Mouse (Mus musculus) hindbrain, postnatal 0 days (tissue): ENCODE results near the gene Tpm1. TPM values are rescaled to one million over a fixed set of nuclear protein-coding genes. Genes with fewer than 3 reads are reported as not detected.
A peak's percentile ranks its signal among the peaks of the same experiment; 100 is the strongest.

Experiments used
- ATAC-seq: fragments of 200-750 bp; cut with Nextera tagmentation; 2 replicates; pipeline ENCODE4 v1.8.0; 2017; ENCODE audit warnings: mild to moderate bottlenecking, moderate TSS enrichment, moderate library complexity
- DNase-seq: peaks from one replicate; pipeline ENCODE4 v3.0.0-alpha.2; 2015; ENCODE audit warnings: low spot score
- H3K27ac ChIP-seq: fragments of 300-500 bp; sonication (generic); 2 replicates; pipeline ENCODE4 v1.5.1; 2014; ENCODE audit warnings: mild to moderate bottlenecking
- H3K27me3 ChIP-seq: fragments of 300-500 bp; sonication (generic); 2 replicates; pipeline ENCODE4 v1.6.1; 2014; ENCODE audit warnings: low read length, mixed read lengths; ENCODE audit not compliant: insufficient read depth
- H3K36me3 ChIP-seq: fragments of 300-500 bp; sonication (generic); 2 replicates; pipeline ENCODE4 v1.6.1; 2014; ENCODE audit warnings: low read length, mixed read lengths; ENCODE audit not compliant: insufficient read depth
- H3K4me1 ChIP-seq: fragments of 300-500 bp; sonication (generic); 2 replicates; pipeline ENCODE4 v1.6.1; 2014; ENCODE audit warnings: antibody characterized with exemption, low read length, mixed read lengths; ENCODE audit not compliant: insufficient read depth
- H3K4me2 ChIP-seq: fragments of 300-500 bp; sonication (generic); 2 replicates; pipeline ENCODE4 v1.6.1; 2014; ENCODE audit warnings: low read depth, mild to moderate bottlenecking, low read length, moderate library complexity, mixed read lengths
- H3K4me3 ChIP-seq: fragments of 300-500 bp; sonication (generic); 2 replicates; pipeline ENCODE4 v1.5.1; 2014; ENCODE audit warnings: low read length
- H3K9ac ChIP-seq: fragments of 300-500 bp; sonication (generic); replicated peaks from 2 replicates; pipeline ENCODE4 v1.6.1; 2014; ENCODE audit warnings: mild to moderate bottlenecking, low read length, moderate library complexity, mixed read lengths
- H3K9me3 ChIP-seq: fragments of 300-500 bp; sonication (generic); 2 replicates; pipeline ENCODE4 v1.6.1; 2016; ENCODE audit warnings: low read length, mixed read lengths
- CTCF ChIP-seq: IDR thresholded peaks from 2 replicates; pipeline ENCODE4 v1.5.1; 2016; ENCODE audit warnings: antibody characterized with exemption, control low read depth, low read depth
- WGBS: fragments of 180-500 bp; shearing (Covaris S2); extraction: QIAGEN DNeasy Blood & Tissue Kit; methylation state at CpG from one replicate; pipeline ENCODE4 v1.1.7; 2014; 5-methylcytosine and 5-hydroxymethylcytosine counted together
- polyA plus RNA-seq: library from polyadenylated mRNA; unstranded; fragments of >200 nt; fragmentation: Nextera tagmentation; extraction: Ambion mirVana; gene quantifications from 2 replicates; pipeline ENCODE4 v1.2.1, GENCODE M21; 2015
- total RNA-seq: library from RNA; depleted of rRNA; stranded (reverse); fragments of >200 nt; gene quantifications from 2 replicates; pipeline ENCODE4 v1.2.3, GENCODE M21; 2014

Tpm1 gene
- total and polyA plus RNA-seq, 2 experiments from 2014 or later: 98.8 to 177 TPM

DNA sequence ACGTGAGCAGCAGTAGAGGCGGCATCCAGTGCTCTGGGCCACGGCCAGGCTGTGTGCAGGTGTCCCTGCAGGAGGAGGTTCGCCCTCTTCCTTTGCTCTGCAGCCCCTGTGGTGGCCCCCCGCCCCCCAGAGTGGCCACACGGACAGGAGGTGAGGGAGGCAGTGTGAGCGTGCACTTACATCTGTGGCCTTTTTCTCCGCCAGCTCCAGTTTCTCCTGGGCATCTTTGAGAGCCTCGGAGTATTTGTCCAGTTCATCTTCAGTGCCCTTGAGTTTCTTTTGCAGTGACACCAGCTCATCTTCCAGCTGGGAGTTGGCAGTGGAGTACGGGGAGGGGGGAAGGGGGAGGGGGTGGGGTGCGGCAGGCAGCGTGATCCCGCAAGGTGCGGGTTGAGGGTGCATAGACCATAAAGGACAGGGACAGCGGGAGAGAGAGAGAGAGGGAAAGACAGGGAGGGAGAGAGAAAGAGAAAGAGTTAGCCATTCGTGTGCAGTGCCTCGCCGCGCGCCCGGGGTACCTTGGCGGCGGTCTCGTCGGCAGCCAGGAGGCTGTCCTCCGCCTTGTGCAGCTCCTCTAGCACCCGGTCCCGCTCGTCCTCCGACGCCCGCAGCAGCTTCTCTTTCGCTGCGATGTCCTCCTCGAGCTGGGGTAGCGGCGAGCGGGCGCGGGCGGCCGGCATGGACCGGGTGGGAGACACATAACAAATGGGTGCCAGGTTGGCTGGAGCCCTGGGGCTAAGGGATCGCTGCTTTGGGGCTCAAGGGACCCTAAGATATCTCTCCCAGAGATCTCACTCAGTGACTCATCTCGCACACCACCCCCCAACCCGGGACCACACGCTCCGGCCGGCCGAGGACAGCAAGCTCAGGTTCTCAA, 1.4 kb downstream of the Tpm1 start:
- peak overlapping the region; percentile 54 for H3K9ac ChIP-seq
- H3K27ac ChIP-seq: no peak overlapping the region
- no peaks in the 10 kb centered on the region for H3K36me3 ChIP-seq
- ATAC-seq (no peak), DNase-seq (peak; percentile 22)
- H3K27me3 ChIP-seq: no peaks in the 10 kb centered on the region
- peaks cover 19% of the 10 kb centered on the region; the same call in 1 of the 2 replicates for H3K4me1 ChIP-seq
- H3K4me2 ChIP-seq: peak overlapping the region; percentile 96
- peak overlapping the region; percentile 54 for H3K4me3 ChIP-seq
- no peak for TF ChIP-seq CTCF
- under 1% methylated on average over 48 of the region's 50 CpGs for WGBS
- no peaks in the 10 kb centered on the region for H3K9me3 ChIP-seq

GRCm38 (mm10) chr9:67046881-67047605, 2.2 kb downstream of the Tpm1 start:
- Histone ChIP-seq H3K9ac (peak overlapping the region; percentile 54; the same call in 1 of the 2 replicates), H3K36me3 (no peaks in the 10 kb centered on the region), H3K27me3 (no peaks in the 10 kb centered on the region), H3K9me3 (no peaks in the 10 kb centered on the region), H3K4me2 (peak overlapping the region; percentile 96), H3K4me3 (peak overlapping the region; percentile 54), H3K27ac (no peak overlapping the region), H3K4me1 (peaks cover 26% of the 10 kb centered on the region)
- DNase-seq (peak; percentile 20), ATAC-seq (no peak)
- TF ChIP-seq CTCF: no peak; the same call in 1 of the 2 replicates
- WGBS: 7% methylated on average over 15 of the region's 15 CpGs

DNA sequence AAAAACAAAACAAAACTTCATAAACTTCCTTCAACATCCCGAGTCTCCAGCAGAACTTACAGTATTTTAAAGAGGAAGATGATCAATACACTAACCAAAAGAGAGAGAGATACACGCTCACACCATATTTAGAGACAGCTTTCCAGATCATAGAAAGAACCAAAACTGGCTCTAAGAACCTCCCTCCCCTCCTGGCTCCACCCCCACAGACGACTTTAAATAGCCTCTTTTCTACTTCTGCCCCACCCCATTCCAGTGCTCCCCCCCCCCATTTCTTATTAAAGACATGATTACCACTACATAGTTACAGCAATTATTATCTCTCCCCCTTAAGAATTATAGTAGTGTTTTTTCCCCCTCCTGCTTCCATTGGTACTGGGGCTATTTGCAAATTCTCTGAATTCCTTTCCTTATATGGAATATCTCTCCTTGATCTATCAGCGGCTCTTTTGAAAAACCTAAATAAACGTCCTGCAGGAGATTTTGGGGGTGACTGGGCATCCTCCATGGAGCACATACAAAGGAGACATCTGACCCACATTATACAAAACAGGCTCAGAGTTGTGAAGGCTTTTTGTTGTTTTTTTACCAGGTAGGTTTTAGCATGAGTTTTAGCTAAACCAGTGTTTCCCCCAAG, 3.1 kb downstream of the Tpm1 start:
- H3K36me3 ChIP-seq: no peaks in the 10 kb centered on the region
- TF ChIP-seq CTCF: no peak
- no peak overlapping the region for H3K4me3 ChIP-seq
- no peaks in the 10 kb centered on the region for H3K9me3 ChIP-seq
- H3K9ac ChIP-seq: no peak overlapping the region
- H3K27ac ChIP-seq: no peak overlapping the region
- H3K4me2 ChIP-seq: peak overlapping the region; percentile 96; the same call in 1 of the 2 replicates
- 19% methylated on average over 5 of the region's 5 CpGs for WGBS
- peaks cover 34% of the 10 kb centered on the region for H3K4me1 ChIP-seq
- DNase-seq (no peak), ATAC-seq (no peak)
- H3K27me3 ChIP-seq: no peaks in the 10 kb centered on the region

DNA sequence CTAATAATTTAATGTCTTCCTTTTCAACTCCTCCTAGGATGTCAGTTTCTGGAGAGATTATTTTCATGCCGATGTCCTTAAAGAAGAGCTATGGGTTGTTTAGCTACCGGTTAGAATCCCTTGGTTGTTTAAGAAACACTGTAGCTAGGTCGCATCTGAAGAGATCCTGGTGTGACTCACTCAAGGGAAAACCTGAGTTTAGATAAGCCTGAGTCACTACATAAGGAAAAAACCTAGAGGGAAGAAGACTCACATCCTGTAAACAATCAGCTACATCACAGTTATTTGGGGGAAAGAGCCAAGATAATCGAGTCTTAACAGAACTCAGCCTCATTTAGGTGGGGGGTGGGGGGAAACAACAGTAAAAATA, 3.9 kb downstream of the Tpm1 start:
- Histone ChIP-seq H3K4me1 (peaks cover 40% of the 10 kb centered on the region), H3K9ac (no peak overlapping the region), H3K4me3 (no peak overlapping the region), H3K27ac (no peak overlapping the region), H3K4me2 (no peak overlapping the region), H3K9me3 (no peaks in the 10 kb centered on the region), H3K36me3 (no peaks in the 10 kb centered on the region), H3K27me3 (no peaks in the 10 kb centered on the region)
- DNase-seq (no peak), ATAC-seq (no peak)
- no peak for TF ChIP-seq CTCF
- 40% methylated on average over 4 of the region's 4 CpGs for WGBS

DNA sequence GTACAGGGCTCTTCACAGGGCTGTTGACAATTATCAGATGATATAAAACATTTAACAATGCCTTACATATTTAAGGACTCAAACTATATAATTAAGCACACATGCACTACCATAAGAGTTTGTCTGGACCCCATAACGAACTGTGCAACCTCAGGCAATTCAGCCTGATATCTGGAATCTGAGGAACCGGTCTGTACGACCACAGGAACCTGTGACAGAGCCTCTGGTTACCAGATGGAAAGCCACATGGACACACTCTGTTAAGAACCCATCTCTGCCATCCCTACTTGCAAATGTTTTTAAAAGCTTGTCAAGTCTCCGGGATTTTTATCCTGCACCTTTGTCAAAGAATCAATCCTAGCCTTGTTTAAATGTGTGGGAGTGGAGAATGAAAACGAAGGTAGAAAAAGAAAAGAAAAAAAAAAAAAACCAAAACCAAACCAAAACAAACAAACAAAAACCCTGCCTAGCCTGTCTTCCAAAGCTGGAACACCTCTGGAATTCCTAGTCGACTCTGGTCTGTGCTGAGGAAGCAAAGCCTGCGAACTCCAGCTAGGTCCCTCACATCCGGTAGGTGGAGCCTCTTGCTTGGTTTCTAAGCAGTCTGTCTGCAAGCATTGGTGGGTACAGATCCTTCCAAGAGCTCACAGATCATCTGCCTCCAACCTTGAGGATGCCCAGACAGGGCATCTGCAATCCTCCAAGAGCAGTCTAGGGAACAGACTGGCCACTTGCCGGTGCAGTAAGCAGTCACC, 4.5 kb downstream of the Tpm1 start:
- peak; percentile 89 for TF ChIP-seq CTCF
- Histone ChIP-seq H3K27me3 (no peaks in the 10 kb centered on the region), H3K4me2 (no peak overlapping the region), H3K36me3 (no peaks in the 10 kb centered on the region), H3K4me1 (peaks cover 46% of the 10 kb centered on the region), H3K9ac (no peak overlapping the region), H3K27ac (no peak overlapping the region), H3K4me3 (no peak overlapping the region), H3K9me3 (no peaks in the 10 kb centered on the region)
- ATAC-seq: peak; percentile 58; the same call in 1 of the 2 replicates
- peak; percentile 93 for DNase-seq
- WGBS: 33% methylated on average over 9 of the region's 9 CpGs
